Mouse (Mus musculus): ENCODE measurements around the gene Armh4. TPM values are rescaled to one million over a fixed set of nuclear protein-coding genes. Genes with fewer than 3 reads are reported as not detected.

The Armh4 gene
- total and polyA plus RNA-seq, 3 experiments = not detected

- in situ Hi-C loops (cut with MboI; ENCODE audit: low pct_ligation_motif_present, low pct_unique_long_range_greater_than_20kb, low sequenced_read_pairs) = no loop called here
- DNase-seq (ENCODE audit: extremely low read depth) = no peak
- Histone ChIP-seq H3K4me3 (replicated peaks in 1 of 3; ENCODE audit: low read depth in 2 of 3, low read length in 2 of 3, poor library complexity in 1 of 3) (no peak overlapping the region), H3K9ac (ENCODE audit: insufficient read depth, low read depth) (no peak overlapping the region), H3K79me2 (replicated peaks; ENCODE audit: control insufficient read depth, extremely low read depth, insufficient read depth, poor library complexity, severe bottlenecking) (no peaks in the 10 kb centered on the region), H3K4me2 (ENCODE audit: insufficient read depth, low read depth, poor library complexity, severe bottlenecking) (no peak overlapping the region), H3K4me1 (ENCODE audit: control insufficient read depth in 1 of 2, insufficient read depth in 2 of 2) (no peaks in the 10 kb centered on the region), H3K9me3 (replicated peaks; ENCODE audit: low read length) (no peaks in the 10 kb centered on the region), H3K36me3 (replicated peaks in 1 of 2; ENCODE audit: control insufficient read depth in 1 of 2, insufficient read depth in 1 of 2, low read length in 1 of 2) (no peaks in the 10 kb centered on the region), H3K27me3 (replicated peaks) (no peaks in the 10 kb centered on the region), H3K27ac (ENCODE audit: insufficient read depth, low read depth) (no peak overlapping the region)
- TF ChIP-seq RCOR1 (conservative IDR thresholded peaks at IDR 0.05; ENCODE audit: low read depth, low read length) = no peak
- TF ChIP-seq ZKSCAN1 (IDR thresholded peaks at IDR 0.05; ENCODE audit: borderline replicate concordance, low read depth, low read length) = no peak
- TF ChIP-seq UBTF (IDR thresholded peaks at IDR 0.05; ENCODE audit: low read depth, low read length) = no peak
- TF ChIP-seq JUND (conservative IDR thresholded peaks at IDR 0.05; ENCODE audit: low read depth, low read length) = no peak
- TF ChIP-seq JUN (IDR thresholded peaks at IDR 0.05; ENCODE audit: insufficient read depth, low read depth, low read length) = no peak
- TF ChIP-seq GABPA (IDR thresholded peaks at IDR 0.05; ENCODE audit: insufficient replicate concordance, low read depth, low read length) = no peak
- no peak for TF ChIP-seq CHD2 (IDR thresholded peaks at IDR 0.05; ENCODE audit: low read length)
- no peak for TF ChIP-seq MAFK (IDR thresholded peaks at IDR 0.05; ENCODE audit: insufficient replicate concordance, low read length)
- TF ChIP-seq CHD1 (IDR thresholded peaks at IDR 0.05; ENCODE audit: low read depth, low read length) = no peak
- dilution Hi-C loops (cut with MboI; ENCODE audit: extremely low pct_ligation_motif_present, extremely low pct_unique_long_range_greater_than_20kb, low sequenced_read_pairs) = no loop called here
Measured at GRCm38 (mm10) chr14:49626055-49626454, 157.1 kb downstream of the Armh4 start.

Other genes starting within 250 kb of the Armh4 start
- not detected in 2 replicates for gene Olfr722, start 118.6 kb upstream of the Armh4 start, total RNA-seq (2012; rRNA removed)
- not detected in 2 replicates for gene Olfr722, start 118.6 kb upstream of the Armh4 start, total RNA-seq (2014; rRNA removed)
- gene Olfr722, start 118.6 kb upstream of the Armh4 start, polyA plus RNA-seq (2012; ENCODE audit: insufficient read length, low read depth) = not detected in 2 replicates
- gene Olfr723, start 148.4 kb upstream of the Armh4 start, total RNA-seq (2012; rRNA removed) = not detected in 2 replicates
- gene Olfr723, start 148.4 kb upstream of the Armh4 start, total RNA-seq (2014; rRNA removed) = not detected in 2 replicates
- not detected in 2 replicates for gene Olfr723, start 148.4 kb upstream of the Armh4 start, polyA plus RNA-seq (2012; ENCODE audit: insufficient read length, low read depth)
- not detected in 2 replicates for gene Olfr724, start 179.9 kb upstream of the Armh4 start, total RNA-seq (2012; rRNA removed)
- not detected in 2 replicates for gene Olfr724, start 179.9 kb upstream of the Armh4 start, total RNA-seq (2014; rRNA removed)
- not detected in 2 replicates for gene Olfr724, start 179.9 kb upstream of the Armh4 start, polyA plus RNA-seq (2012; ENCODE audit: insufficient read length, low read depth)

Measured in CH12.LX (cell line).